Mouse (Mus musculus): ENCODE results near the gene Prelid3b.

Gene Prelid3b

GRCm38 (mm10) chr2:174472818-174473549, at the start of gene Prelid3b:
Prelid3b (minus strand) TSS chr2:174473081.
- peak; percentile 100 for DNase-seq

GRCm38 (mm10) chr2:174522134-174522533, 49.3 kb upstream of the Prelid3b start:
- no peak for DNase-seq

GRCm38 (mm10) chr2:174517141-174518079, 44.5 kb upstream of the Prelid3b start:
- DNase-seq = no peak

GRCm38 (mm10) chr2:174514887-174515286, 42.0 kb upstream of the Prelid3b start:
- no peak for DNase-seq

GRCm38 (mm10) chr2:174513827-174514226, 40.9 kb upstream of the Prelid3b start:
- DNase-seq = no peak

- DNase-seq = no peak
These were observed 36.9 kb upstream of the Prelid3b start for GRCm38 (mm10) chr2:174509825-174510224.

- DNase-seq = no peak
These were observed 35.1 kb upstream of the Prelid3b start for GRCm38 (mm10) chr2:174507998-174508397.

GRCm38 (mm10) chr2:174502831-174503460, 30.1 kb upstream of the Prelid3b start:
- no peak for DNase-seq

- DNase-seq = no peak
These were observed 29.4 kb upstream of the Prelid3b start for GRCm38 (mm10) chr2:174502321-174502720.

- DNase-seq = no peak
These were observed 28.6 kb upstream of the Prelid3b start for GRCm38 (mm10) chr2:174501517-174501916.

- no peak for DNase-seq
These were observed 28.1 kb upstream of the Prelid3b start for GRCm38 (mm10) chr2:174500814-174501503.

GRCm38 (mm10) chr2:174492858-174493257, 20.0 kb upstream of the Prelid3b start:
- peak; percentile 56 for DNase-seq

GRCm38 (mm10) chr2:174487005-174487404, 14.1 kb upstream of the Prelid3b start:
- no peak for DNase-seq

- DNase-seq = no peak
These were observed 5.9 kb upstream of the Prelid3b start for GRCm38 (mm10) chr2:174478746-174479145.

GRCm38 (mm10) chr2:174477543-174478319, 4.8 kb upstream of the Prelid3b start:
- no peak for DNase-seq

- DNase-seq = no peak
These were observed 658 bp upstream of the Prelid3b start for GRCm38 (mm10) chr2:174473550-174473927.

GRCm38 (mm10) chr2:174472407-174472806, 474 bp downstream of the Prelid3b start:
- DNase-seq = no peak

- no peak for DNase-seq
These were observed 2.0 kb downstream of the Prelid3b start for GRCm38 (mm10) chr2:174470786-174471405.

GRCm38 (mm10) chr2:174470333-174470732, 2.5 kb downstream of the Prelid3b start:
- no peak for DNase-seq

- peak; percentile 94 for DNase-seq
These were observed 8.9 kb downstream of the Prelid3b start, which contains the start of gene Atp5e for GRCm38 (mm10) chr2:174463789-174464523. Atp5e (minus strand) TSS chr2:174464105.

GRCm38 (mm10) chr2:174463370-174463769, 9.5 kb downstream of the Prelid3b start:
- no peak for DNase-seq
